Mouse (Mus musculus) cerebellum, adult 9-11 months (tissue): ENCODE measurements around the gene Syt6.
A peak's percentile ranks its signal among the peaks of the same experiment; 100 is the strongest.

Experiments used
- DNase-seq: peaks from one replicate; pipeline ENCODE4 v3.0.0; 2022

The Syt6 gene

GRCm38 (mm10) chr3:103575156-103575892 lies at the start of gene Syt6:
Gene Syt6, plus strand, starts transcription at chr3:103575231.
- DNase-seq: peak; percentile 63

- DNase-seq: no peak
Observed at GRCm38 (mm10) chr3:103526201-103526704, 48.8 kb upstream of the Syt6 start.

GRCm38 (mm10) chr3:103526864-103527263 lies 48.2 kb upstream of the Syt6 start:
- no peak for DNase-seq

GRCm38 (mm10) chr3:103534036-103534435 lies 41.0 kb upstream of the Syt6 start:
- DNase-seq: peak; percentile 82

- DNase-seq: no peak
Observed at GRCm38 (mm10) chr3:103535207-103535606, 39.8 kb upstream of the Syt6 start.

GRCm38 (mm10) chr3:103539148-103539547 lies 35.9 kb upstream of the Syt6 start:
- no peak for DNase-seq

GRCm38 (mm10) chr3:103546166-103546565 lies 28.9 kb upstream of the Syt6 start:
- DNase-seq: no peak

- DNase-seq: no peak
Observed at GRCm38 (mm10) chr3:103546626-103547025, 28.4 kb upstream of the Syt6 start.

- DNase-seq: no peak
Observed at GRCm38 (mm10) chr3:103550236-103550635, 24.8 kb upstream of the Syt6 start.

GRCm38 (mm10) chr3:103567226-103567625 lies 7.8 kb upstream of the Syt6 start:
- peak; percentile 86 for DNase-seq

- DNase-seq: peak; percentile 60
Observed at GRCm38 (mm10) chr3:103572526-103572925, 2.5 kb upstream of the Syt6 start.

- peak; percentile 84 for DNase-seq
Observed at GRCm38 (mm10) chr3:103573106-103573790, 1.8 kb upstream of the Syt6 start.

- DNase-seq: peak; percentile 37
Observed at GRCm38 (mm10) chr3:103573791-103574166, 1.3 kb upstream of the Syt6 start.

- DNase-seq: peak; percentile 37
Observed at GRCm38 (mm10) chr3:103574566-103575155, 370 bp upstream of the Syt6 start.

- DNase-seq: peak; percentile 69
Observed at GRCm38 (mm10) chr3:103575893-103576641, 1.0 kb downstream of the Syt6 start.

- no peak for DNase-seq
Observed at GRCm38 (mm10) chr3:103587136-103587535, 12.1 kb downstream of the Syt6 start.

GRCm38 (mm10) chr3:103587672-103588071 lies 12.6 kb downstream of the Syt6 start:
- DNase-seq: no peak

- DNase-seq: no peak
Observed at GRCm38 (mm10) chr3:103589636-103590035, 14.6 kb downstream of the Syt6 start.

GRCm38 (mm10) chr3:103592636-103593035 lies 17.6 kb downstream of the Syt6 start:
- DNase-seq: no peak

GRCm38 (mm10) chr3:103593631-103594030 lies 18.6 kb downstream of the Syt6 start:
- DNase-seq: no peak

GRCm38 (mm10) chr3:103595271-103595810 lies 20.3 kb downstream of the Syt6 start:
- no peak for DNase-seq

GRCm38 (mm10) chr3:103597586-103597985 lies 22.6 kb downstream of the Syt6 start:
- DNase-seq: no peak

GRCm38 (mm10) chr3:103601011-103601410 lies 26.0 kb downstream of the Syt6 start:
- DNase-seq: no peak
